Mouse (Mus musculus) G1E-ER4 (cell line): ENCODE measurements around the gene Wdfy4. TPM values are rescaled to one million over a fixed set of nuclear protein-coding genes. Genes with fewer than 3 reads are reported as not detected.

Experiments used
- GATA1 ChIP-seq: IDR thresholded peaks from one replicate; pipeline ENCODE4 v1.8.0; 2012; ENCODE audit warnings: low read length, inconsistent platforms
- polyA plus RNA-seq: library from polyadenylated mRNA; stranded (reverse); fragments of >175 nt; gene quantifications from 2 replicates; pipeline ENCODE4 v1.2.3, GENCODE M21; 2012

The Wdfy4 gene
- polyA plus RNA-seq, 1 experiment: not detected

DNA sequence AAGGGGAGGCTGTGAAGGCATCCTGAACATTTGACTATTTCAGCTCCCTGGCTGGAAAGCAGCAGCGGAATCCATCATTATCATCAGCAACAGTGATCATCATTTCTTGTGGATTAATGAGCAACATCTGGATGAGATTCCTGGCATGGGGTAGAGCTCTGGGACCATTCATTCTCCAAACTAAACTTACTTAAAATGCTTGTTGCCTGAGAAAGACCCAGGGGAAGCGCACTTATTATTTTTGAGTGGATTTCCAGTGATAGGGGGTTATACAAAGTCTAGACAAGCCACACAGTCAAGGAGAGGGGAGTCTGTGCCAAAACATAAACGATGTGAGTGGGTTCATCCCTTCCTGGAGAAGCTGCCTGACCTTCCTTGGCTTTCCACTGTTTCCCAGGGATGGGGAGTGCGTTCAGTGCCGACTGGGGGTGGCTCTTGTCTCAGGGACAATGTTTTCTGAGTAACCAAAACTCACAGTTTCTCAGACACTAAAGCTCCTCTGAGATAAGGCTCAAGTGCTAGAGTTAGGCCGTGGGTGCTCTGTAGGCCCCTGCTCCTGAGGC is 201.1 kb downstream of the Wdfy4 start:
- no peak for TF ChIP-seq GATA1

DNA sequence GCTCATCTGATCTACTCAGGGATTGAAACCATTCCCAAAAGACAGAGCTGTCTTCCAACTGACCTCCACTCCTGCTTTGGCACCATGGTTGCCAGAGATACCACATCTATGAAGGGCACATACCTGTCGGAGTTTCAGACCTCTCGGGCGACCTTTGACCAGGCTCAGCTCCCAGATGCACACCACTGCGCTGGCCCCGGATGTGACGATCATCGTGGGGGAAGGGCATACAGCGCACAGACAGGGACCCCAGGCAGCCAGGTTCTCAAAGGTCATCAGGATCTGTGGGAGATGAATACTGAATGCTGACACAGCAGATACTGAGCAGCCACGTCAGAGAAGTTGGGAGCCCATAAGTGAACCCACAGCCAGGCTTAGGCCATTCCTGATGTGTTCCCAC is 214.6 kb downstream of the Wdfy4 start:
- no peak for TF ChIP-seq GATA1

- no peak for TF ChIP-seq GATA1
Measured at GRCm38 (mm10) chr14:32964742-32965141, 220.6 kb downstream of the Wdfy4 start.

GRCm38 (mm10) chr14:32960481-32960880 is 224.8 kb downstream of the Wdfy4 start:
- no peak for TF ChIP-seq GATA1

DNA sequence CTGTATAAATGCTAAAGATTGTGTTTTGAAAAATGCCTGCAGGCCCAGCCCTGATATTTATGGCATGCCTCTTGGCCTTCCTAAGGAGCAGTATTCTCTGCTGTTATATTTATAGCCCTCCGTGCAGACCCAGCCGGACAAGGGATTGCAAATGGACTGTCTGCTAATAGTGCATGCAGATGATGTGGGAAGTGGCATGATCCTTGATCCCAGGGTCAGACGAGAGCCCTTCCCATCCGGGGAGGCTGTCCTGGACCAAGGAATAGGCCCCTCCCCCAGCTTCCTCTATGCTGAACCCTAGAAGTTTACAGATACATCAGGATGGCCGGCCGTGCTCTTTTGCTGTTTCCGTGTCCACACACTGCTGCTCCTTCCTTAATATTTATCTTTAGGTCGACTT is 226.6 kb downstream of the Wdfy4 start:
- TF ChIP-seq GATA1: no peak

DNA sequence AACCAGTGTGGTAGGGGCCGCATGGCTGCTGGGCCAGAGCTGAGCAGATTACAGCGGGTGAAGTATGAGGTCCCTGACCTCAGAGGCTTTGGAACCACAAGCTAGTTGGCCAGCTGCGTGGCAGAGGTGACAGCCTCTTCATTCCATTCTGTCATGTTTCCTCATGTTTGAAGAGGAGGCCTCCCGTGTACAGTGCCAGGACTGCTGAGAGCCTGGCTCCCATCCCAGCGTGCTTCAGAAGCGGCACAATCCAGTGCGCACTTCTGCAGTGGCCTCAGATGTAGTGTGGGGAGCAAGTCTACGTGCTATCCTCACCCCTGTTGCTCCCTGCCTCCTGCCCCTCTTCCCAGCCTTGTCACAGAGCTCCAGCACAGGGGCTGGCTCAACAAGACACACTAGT is 228.8 kb downstream of the Wdfy4 start:
- no peak for TF ChIP-seq GATA1

DNA sequence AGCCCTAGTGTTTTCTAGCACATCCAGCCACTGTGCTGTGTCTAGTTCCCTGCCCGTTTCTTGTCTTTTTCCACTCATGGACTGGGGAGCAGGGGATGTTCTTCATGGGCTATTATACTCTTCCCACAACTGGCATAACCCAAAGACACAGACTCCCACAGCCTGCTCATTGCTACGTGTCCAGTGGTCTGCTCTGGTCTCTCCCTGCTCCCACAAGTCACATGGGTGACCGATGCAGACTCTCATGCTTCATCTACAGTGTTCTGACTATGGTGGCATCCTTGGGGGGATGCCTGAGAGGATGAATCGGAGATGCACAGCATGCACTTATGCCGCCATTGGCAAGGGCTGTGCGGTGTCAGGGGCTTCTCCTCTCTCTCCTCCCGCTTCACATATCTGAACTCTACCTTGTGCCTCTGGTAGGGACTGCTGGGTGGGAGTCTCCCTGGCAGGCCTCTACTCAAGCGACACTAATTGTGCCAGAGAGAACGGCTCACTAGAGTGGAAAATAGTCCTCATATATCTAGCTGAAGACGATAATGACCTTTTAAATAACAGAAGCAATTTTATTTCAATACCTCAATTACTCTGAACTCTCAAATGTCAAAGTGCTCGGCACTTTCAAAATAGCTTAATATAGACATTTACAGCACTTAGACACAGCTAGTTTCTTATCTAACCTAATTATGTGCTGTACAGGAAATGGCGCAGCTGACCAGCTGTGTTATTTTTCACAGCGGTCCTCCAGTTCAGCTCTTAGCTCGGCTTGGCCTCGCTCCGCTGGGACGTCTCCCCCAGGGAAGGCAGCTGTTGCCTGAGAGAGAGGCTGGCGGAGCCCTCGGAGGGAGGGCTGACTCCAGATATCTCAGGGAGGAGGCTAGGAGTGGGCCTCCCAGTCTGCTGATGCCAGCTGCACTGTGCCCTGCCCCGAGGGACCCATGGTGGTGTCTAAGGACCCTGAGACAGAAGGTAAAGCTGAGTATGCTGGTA is 234.7 kb downstream of the Wdfy4 start:
- no peak for TF ChIP-seq GATA1

DNA sequence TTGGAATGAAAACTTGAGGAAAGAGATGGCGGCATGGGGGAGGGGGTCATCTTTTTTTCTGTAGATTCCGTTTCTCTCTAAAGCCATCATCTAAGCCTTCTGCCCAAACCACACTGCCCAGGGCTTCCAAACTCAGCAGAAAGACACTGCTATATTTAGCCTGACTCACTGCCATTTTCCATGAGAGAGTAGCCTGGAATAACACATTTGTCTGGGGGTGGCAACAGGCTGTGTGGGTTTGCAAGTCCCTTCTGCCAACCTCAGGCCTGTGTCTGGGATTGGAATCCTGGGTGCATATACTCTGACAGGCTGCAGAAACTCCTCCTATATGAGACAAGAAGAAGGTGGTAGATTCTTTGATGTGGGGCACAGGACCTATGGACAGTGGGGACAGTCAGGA is 237.8 kb downstream of the Wdfy4 start:
- TF ChIP-seq GATA1: no peak

DNA sequence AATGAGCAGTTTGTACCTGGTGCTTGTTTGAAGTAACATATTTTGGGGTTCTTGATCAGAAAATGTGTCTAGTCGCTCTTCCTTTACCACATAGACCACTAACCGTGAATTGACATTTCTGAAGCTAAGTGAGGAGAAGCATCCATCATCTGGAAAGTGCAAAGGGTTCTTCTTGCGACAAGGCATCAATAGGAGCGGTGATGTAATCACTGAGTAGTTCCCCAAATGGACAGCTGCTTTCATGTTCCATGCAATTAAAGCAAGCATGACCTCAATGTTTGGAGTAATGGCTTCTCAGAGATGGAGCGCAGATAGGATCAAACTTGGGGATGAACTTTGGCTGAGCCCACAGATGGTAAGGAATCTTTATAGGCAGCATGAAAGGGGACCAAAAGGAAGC is 246.1 kb downstream of the Wdfy4 start:
- TF ChIP-seq GATA1: no peak

GRCm38 (mm10) chr14:32934064-32934463 is 251.2 kb downstream of the Wdfy4 start:
- TF ChIP-seq GATA1: no peak

DNA sequence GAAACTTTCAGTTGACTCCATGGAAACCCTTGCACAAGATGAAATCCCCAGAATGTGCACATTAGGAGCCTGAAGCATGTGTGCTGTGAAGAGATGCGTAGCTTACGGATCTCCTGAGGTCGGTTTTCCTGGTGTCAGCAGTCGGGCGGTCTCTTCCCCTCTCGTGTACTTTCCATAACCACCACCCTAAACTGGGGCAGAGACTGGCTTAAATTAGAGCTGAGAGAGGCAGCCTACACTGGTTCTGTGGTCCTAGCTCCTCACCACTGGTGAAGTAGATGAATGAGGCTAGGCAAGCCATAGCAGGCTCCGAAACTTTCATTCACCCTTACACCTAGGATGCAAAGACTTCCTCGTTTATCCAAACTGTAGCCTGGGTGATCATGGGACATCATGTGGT is 253.1 kb downstream of the Wdfy4 start:
- TF ChIP-seq GATA1: no peak

DNA sequence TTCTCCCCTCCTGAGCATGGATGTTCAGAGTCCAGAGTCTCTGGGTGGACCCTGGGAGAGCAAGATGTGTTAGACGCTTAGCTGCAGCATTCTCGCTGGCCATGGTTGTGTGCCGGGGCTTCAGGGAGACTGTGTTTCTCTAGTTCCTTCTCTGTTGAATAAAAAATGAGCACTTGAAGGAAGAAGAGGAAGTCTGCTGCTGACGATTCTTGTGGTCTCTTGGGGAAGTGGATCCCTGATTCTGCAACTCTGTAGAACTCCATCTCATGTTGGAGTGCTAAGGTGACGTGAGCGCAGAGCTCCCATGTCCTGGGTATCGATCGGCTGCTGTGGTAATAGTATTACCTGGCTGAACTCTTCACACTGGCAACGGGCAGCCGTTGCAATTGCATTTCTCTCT is 253.6 kb downstream of the Wdfy4 start:
- no peak for TF ChIP-seq GATA1

- TF ChIP-seq GATA1: no peak
Measured at GRCm38 (mm10) chr14:32923871-32924270, 261.4 kb downstream of the Wdfy4 start.

DNA sequence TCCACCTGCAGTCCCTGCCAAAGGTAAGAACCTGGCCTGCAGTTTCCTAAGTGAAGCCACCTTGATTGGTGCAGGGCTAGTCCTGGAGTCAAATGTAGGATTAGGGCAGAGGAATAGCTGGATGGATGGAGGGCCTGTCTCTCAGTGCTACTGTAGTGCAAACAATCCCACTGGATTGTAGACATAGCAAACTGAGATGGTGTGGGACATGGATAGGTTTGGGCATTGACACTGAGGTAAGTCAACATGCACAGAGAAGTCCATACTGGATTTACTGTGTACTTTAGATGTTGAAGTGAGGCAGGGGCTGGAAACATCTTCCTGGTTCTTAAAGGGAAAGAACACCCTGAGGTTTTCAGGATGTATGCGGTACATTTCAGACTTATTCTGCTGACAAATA is 267.4 kb downstream of the Wdfy4 start:
- TF ChIP-seq GATA1: no peak

DNA sequence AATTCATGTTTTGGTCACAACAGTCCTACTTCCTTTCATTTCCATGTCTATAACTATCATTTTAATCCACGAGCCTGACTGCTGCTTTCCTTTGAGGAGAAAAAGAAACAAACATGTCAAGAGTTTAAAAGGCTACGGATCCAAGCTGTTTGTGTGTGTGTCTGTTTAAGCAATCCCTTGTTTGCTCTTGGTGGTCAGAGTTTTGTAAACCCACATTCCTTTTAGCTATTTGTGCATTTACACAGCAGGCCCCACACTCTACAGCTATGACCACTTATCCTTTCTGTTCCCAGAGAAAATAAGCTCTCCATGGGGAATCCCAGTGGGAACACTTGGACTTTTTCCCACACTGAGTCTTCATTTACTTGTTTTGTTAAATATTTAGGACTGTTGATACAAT is 269.9 kb downstream of the Wdfy4 start:
- TF ChIP-seq GATA1: no peak

DNA sequence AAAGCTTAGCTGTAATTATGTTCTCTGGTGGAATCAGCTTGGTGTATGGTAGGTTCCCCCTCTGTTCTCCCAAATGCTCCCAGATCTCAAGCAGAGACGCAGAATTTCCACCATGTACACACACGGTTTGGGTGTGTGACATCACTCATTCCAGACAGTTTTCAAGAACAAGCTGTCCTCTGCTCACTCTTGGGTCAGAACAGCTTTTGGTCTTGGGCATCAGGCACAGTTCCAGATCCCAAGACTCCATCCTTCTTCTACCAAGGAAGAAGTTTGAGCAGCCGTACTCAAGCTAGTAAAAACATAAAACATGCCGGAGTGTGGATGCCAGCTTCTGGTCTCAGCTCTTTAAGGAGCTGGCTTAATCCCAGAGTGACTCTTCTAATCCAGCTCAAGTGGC is 274.1 kb downstream of the Wdfy4 start:
- TF ChIP-seq GATA1: no peak

Other genes starting within 250 kb of the Wdfy4 start
- gene Lrrc18, start 194.1 kb downstream of the Wdfy4 start, polyA plus RNA-seq: not detected in 2 replicates
- not detected in 2 replicates for gene Arhgap22, start 28.5 kb upstream of the Wdfy4 start, polyA plus RNA-seq